Mouse (Mus musculus) left cerebral cortex, adult 2 months (tissue): ENCODE results near the gene Xndc1. TPM values are rescaled to one million over a fixed set of nuclear protein-coding genes. Genes with fewer than 3 reads are reported as not detected.
"Not testable (repeated sequence)": the region's sequence is repeated elsewhere in the genome, so short reads cannot be mapped to it uniquely, and the experiment has no call there.

ENCODE experiments used
- DNase-seq, 2 experiments: peaks; one replicate each; pipeline ENCODE4 v3.0.0; 2021 to 2022; ENCODE audit warnings: low spot score in 2 of 2, mixed read lengths in 1 of 2; ENCODE audit errors: extremely low spot score in 1 of 2
- H3K27ac ChIP-seq: fragments of 200-600 bp; 2 replicates; pipeline ENCODE4 v1.8.1; 2022
- H3K4me3 ChIP-seq: fragments of 200-600 bp; 2 replicates; pipeline ENCODE4 v1.8.1; 2022
- CTCF ChIP-seq: fragments of 200-600 bp; IDR thresholded peaks from 2 replicates; pipeline ENCODE4 v1.8.1; 2022; ENCODE audit warnings: antibody characterized with exemption, mild to moderate bottlenecking, moderate library complexity
- intact Hi-C: fragments of 180-260 bp; cut with DNase I; formaldehyde crosslinking; loops from one replicate; pipeline ENCODE4 v1.15.1; 2025
- long read RNA-seq, 2 experiments: library from polyadenylated mRNA; stranded (forward); transcript quantifications; one replicate each; pipeline ENCODE4 v2.0.0; 2021; ENCODE audit warnings: borderline mapping rate in 2 of 2
- total RNA-seq, 2 experiments: library from RNA; stranded (reverse); gene quantifications; 2 replicates each; pipeline ENCODE4 v1.2.3; 2021

The Xndc1 gene
- 10 to 100 TPM; 25.6 to 28.2 TPM for total RNA-seq
- long read RNA-seq, experiment 1, partial matches to known transcripts = 1 of 3 reads
- long read RNA-seq, experiment 1, other reads (novel, unspliced or antisense) = 2 of 3 reads
- long read RNA-seq, experiment 2, partial matches to known transcripts = 0 of 4 reads
- long read RNA-seq, experiment 2, other reads (novel, unspliced or antisense) = 4 of 4 reads

DNA sequence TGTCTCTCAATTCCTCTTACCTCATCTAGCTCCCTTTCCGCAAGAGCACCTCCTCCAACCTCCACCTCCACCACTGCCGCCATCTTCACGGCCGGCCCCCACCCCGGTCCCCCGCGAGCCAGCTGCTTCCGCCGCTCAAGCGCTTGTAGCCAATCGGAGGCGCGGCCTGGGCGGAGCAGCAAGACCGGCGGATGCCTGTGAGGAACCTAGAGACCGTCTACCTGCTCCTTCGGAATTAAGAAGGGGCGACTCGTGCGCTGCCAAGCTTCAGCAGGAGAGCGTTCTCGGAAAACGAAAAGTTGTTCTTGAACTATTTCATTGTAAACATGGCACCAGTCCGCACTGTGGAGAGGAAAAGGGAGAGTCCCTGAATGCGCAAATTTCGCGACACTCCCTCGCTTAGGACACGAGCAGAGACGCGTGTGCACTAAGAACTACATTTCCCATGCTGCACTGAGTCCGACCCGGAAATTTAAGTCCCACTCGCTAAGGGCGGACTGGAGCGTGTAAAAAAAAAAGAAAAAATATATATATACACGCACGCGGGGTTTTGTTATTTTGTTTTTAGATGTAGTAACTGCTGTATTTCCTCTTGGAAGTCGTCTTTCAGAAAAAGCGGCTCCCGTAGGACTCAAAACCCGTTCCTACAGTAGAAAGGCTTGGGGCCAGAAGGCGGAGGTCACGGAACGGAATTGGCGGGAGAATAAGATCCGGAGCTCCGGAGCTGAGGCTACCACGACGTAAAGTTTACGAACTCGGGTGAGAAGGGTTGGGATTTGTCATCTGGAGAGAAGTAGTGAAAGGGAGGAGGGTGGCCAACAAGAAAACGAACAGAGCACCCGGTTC is at the start of gene Xndc1, which contains the start of the genes Rnf121 and Xntrpc:
Gene Xndc1, plus strand, starts transcription at position 466 of the 846 bp plus-strand sequence.
Gene Rnf121, minus strand, starts transcription at position 424 of the 846 bp plus-strand sequence.
Gene Xntrpc, plus strand, starts transcription at position 668 of the 846 bp plus-strand sequence.
- peak; percentile 91 to 92 for DNase-seq
- intact Hi-C loops = loop anchor here (1.0 kb wide), 1 partner anchor 132 kb away; the partner anchor contains the start of gene Lrrc51
- TF ChIP-seq CTCF = no peak
- peak within 1 kb of the TSS; percentile 78 for H3K27ac ChIP-seq
- H3K4me3 ChIP-seq = peak within 1 kb of the TSS; percentile 93

DNA sequence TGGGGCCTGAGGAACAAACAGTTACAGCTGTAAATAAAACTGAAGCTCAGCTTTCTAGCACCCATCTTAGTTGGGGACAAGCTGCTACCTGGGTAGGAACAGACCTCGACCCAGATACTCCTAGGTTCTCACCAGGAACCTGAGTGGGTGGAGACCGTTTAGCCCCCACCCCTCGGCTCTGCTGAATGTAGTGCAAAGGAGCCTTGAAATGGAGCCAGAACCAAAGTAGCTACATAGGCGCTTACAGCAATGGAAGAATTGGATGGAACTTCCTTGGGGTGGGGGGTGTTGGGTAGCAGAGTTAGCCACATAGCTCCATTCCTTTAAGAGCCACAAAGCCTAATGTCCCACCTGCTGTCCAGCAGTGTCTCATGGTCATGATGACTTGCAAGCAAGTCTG is 48.4 kb upstream of the Xndc1 start:
- intact Hi-C loops = no loop called here
- TF ChIP-seq CTCF = no peak
- Histone ChIP-seq H3K27ac (peak overlapping the region; percentile 57), H3K4me3 (no peak overlapping the region; the same call in 1 of the 2 replicates)
- DNase-seq = no peak

DNA sequence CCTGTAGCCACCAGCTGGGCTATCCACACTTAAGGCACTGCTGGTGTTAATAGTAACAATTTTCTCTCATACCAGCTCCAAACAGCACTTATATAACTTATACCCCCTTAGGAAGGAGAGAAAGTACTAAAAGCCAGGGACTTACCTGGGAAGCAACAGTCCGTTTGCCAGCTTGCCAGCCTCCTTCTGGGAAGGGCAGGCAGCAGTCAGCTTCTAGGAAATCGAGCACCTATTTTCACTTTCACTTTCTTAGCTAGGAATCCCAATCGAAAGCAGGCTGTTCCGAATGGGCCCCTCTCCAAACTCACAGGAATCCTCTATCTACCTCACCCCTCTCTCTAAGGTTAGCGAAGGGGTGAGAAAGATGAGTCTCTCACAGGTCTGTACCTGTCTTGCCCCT is 47.9 kb upstream of the Xndc1 start:
- intact Hi-C loops = no loop called here
- no peak for TF ChIP-seq CTCF
- Histone ChIP-seq H3K27ac (peak overlapping the region; percentile 57), H3K4me3 (peak overlapping the region; percentile 3; the same call in 1 of the 2 replicates)
- no peak for DNase-seq

DNA sequence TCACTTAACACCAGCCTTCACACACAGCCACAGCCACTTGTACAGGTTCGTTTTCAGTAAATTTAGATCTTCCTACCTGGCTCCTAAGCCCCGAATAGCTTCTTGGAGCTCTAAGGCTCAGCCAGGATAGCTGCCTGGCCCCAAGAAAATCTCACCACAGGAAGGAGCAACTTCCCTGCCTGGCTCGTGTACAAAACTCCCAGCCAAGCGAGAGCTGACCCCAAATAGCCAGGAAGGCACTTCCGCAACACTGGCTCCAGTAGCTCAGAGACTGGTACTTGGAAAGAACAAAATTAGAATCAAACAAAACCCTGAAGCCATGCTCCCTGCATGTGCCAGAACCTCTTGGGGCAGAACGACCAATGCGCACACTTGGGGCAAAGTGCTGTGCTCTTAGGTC is 47.3 kb upstream of the Xndc1 start:
- intact Hi-C loops = no loop called here
- H3K27ac ChIP-seq = peak overlapping the region; percentile 57; the same call in 1 of the 2 replicates
- no peak for TF ChIP-seq CTCF
- no peak for DNase-seq
- no peak overlapping the region for H3K4me3 ChIP-seq

DNA sequence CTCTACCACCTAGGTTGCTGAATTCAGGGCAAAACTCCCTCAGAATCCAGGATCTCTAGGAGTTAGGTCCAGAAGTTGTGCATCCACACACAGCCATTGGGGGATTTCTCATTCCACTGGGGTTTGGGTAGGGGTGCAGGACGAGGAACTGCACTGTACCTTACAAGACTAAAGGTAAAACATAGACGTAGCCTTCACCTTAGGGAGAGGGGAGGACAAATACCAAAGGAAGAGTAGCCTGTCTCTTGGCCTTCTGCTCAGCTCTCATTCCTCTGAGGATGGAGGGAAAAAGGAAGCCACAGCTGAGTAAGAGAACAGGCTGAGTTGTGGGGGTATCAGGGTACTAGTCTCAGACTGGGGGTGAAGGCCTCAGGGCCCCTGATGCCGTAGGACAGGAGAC is 46.7 kb upstream of the Xndc1 start, which contains the start of gene Il18bp:
Gene Il18bp, minus strand, starts transcription at position 101 of the 400 bp plus-strand sequence.
- peak within 1 kb of the TSS; percentile 57 for H3K27ac ChIP-seq
- intact Hi-C loops = no loop called here
- peak within 1 kb of the TSS; percentile 3; the same call in 1 of the 2 replicates for H3K4me3 ChIP-seq
- no peak for DNase-seq
- no peak for TF ChIP-seq CTCF

DNA sequence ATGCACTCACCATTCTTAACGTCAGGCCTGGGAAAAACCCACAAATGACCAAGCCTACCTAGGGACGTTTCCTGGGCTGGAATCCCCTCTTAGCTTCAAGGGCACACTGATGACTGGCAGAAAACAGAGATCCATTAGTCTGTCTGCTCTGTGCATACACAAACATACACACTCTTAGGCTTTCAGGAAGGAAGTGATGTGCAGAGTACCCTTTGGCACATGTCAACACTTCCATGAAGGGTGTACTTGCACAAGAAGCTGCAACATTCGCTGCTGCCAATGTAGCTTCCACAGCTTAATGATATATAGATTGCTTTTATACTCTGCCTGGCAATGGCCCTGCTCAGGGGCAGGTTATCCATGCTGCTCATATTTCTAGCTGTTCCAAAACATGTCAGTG is 45.9 kb upstream of the Xndc1 start:
- H3K27ac ChIP-seq = no peak overlapping the region
- intact Hi-C loops = no loop called here
- DNase-seq = no peak
- no peak for TF ChIP-seq CTCF
- no peak overlapping the region for H3K4me3 ChIP-seq

DNA sequence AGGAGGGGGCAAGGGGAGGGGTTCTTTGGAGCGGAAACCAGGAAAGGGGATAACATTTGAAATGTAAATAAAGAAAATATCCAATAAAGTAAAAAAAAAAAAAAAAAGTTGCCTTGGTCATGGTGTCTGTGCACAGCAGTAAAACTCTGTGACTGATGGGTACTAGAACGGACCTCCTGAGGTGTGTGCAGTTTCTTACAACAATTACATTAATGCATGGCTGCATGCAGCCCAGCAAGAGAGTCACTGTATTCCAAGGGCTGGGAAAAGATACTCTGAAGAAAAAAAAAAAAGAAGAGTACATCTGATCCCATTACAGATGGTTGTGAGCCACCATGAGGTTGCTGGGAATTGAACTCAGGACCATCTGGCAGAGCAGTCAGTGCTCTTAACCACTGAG is 44.4 kb upstream of the Xndc1 start:
- H3K4me3 ChIP-seq, H3K27ac ChIP-seq, intact Hi-C loops: not testable (repeated sequence)

DNA sequence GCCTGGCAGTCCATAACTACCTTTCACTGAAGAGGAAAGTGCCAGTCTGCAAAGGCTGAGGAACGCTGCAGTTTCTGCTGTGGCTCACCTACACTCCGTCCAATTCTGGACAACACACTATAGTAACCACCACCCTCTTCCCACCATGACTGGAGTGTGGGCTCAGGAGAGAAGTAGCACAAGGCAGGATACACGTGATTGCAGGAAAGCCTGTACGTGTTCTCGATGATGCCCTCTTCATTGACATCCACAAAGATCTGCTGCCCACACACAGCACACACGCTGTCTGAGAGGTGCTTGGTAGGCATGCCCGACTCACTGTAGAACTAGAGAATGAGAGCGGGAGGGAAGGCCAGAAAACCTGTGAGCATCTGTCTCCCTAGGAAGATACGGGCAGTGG is 41.5 kb upstream of the Xndc1 start:
- intact Hi-C loops = no loop called here
- no peak for DNase-seq
- no peak for TF ChIP-seq CTCF

More for the DNA sequence above, 44.4 kb upstream of the Xndc1 start:
- DNase-seq = not testable (repeated sequence)

DNA sequence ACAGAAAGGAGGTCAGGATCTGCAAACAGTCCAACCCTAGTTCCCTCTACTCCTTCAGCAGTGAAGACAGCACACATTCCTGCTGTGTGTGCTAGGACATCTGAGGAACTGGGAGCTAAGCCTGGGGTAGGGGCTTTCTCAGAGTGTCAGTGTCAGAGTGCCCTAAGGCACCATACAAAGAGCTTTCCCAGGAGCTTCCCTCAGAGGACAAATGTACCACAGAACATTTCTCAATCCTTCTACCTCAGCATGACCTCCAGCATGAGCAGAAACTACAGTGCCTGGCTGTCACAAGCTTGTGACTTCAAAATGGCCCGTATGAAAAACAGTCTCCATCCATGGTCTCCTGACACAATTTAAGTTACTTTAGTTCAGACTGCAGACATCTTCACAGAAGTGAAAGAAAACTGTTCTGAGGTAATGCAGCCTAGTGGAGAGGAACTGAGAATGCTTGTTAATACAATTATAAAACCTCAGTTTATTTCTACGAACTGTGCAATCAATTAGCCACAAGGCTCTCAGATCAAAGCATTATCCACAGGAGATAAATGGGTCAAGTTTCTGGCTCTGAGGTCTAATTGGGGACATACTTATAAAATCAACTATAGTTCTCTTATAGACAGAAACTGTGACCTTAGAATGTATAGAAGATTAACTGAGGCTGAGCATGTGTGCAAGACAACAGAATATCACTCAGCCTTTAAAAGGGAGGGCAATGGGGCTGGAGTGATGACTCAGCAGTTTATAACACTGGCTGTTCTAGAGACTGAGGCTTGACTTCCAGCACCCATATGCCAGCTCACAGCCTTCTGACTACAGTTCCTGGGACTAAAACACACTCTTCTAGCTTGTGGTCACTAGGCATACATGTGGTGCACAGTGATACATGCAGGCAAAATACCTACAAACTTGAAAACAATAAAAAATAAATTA is 39.9 kb upstream of the Xndc1 start:
- Histone ChIP-seq H3K4me3 (no peak overlapping the region), H3K27ac (no peak overlapping the region)
- DNase-seq = no peak
- TF ChIP-seq CTCF = no peak
- intact Hi-C loops = no loop called here

More for the DNA sequence above, 41.5 kb upstream of the Xndc1 start:
- Histone ChIP-seq H3K27ac (no peak overlapping the region; the same call in 1 of the 2 replicates), H3K4me3 (no peak overlapping the region)

DNA sequence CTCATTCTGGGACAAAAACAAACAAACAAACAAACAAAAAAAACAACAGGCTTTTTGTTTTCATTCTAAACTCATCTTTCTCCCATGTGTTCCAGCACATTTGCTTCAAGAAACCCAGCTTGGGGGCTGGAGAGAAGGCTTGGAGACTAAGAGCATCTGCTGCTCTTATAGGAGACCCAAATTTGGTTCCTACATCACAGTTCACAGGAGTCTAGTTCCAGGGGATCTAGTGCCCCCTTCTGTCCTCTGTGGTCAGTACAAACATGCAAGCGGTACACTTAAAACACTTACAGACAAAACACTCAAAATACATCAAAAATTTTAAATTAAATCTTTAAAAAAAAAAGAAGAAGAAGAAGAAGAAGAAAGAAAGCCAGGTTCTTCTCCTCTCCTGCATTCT is 30.4 kb upstream of the Xndc1 start:
- Histone ChIP-seq H3K4me3 (no peak overlapping the region), H3K27ac (no peak overlapping the region)
- TF ChIP-seq CTCF = peak; percentile 36
- intact Hi-C loops = no loop called here
- no peak for DNase-seq

DNA sequence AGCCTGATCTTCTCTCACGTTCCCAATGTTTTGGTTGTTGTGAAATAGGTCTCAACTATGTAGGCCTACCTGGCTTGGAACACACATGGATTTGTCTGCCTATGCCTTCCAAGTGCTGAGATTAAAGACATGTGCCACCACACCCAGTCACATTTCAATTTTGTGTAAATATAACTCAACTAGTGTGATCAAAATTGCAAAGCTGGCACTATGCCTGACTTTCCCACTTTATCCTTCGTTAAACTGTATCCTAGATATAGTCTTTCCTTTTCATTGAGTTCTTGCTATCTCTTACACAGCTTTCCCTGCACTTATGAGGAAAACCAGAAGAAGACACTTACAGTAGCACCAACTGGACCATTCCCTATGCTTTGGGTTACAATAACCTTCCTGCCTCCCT is 29.8 kb upstream of the Xndc1 start:
- no peak for DNase-seq
- Histone ChIP-seq H3K4me3 (no peak overlapping the region), H3K27ac (no peak overlapping the region)
- TF ChIP-seq CTCF = no peak
- intact Hi-C loops = no loop called here
